Mouse (Mus musculus) layer of hippocampus, adult 8-10 months (tissue): ENCODE data around the gene Akap13. TPM values are rescaled to one million over a fixed set of nuclear protein-coding genes. Genes with fewer than 3 reads are reported as not detected.
"Not testable (repeated sequence)": the region's sequence is repeated elsewhere in the genome, so short reads cannot be mapped to it uniquely, and the experiment has no call there.

Source experiments
- DNase-seq, 2 experiments: peaks; one replicate each; pipeline ENCODE4 v3.0.0; 2022; ENCODE audit warnings: low spot score in 2 of 2
- microRNA-seq, 2 experiments: library from miRNA; unstranded; fragments of <30 nt; microRNA quantifications; one replicate each; pipeline ENCODE4 v1.2.0; 2022
- total RNA-seq, 4 experiments: library from RNA; stranded (reverse); gene quantifications; 2 replicates each; pipeline ENCODE4 v1.2.4; 2022

Gene Akap13
- total RNA-seq, 4 experiments from 2014 or later: 57.3 to 73.0 (median 61.3) TPM

DNA sequence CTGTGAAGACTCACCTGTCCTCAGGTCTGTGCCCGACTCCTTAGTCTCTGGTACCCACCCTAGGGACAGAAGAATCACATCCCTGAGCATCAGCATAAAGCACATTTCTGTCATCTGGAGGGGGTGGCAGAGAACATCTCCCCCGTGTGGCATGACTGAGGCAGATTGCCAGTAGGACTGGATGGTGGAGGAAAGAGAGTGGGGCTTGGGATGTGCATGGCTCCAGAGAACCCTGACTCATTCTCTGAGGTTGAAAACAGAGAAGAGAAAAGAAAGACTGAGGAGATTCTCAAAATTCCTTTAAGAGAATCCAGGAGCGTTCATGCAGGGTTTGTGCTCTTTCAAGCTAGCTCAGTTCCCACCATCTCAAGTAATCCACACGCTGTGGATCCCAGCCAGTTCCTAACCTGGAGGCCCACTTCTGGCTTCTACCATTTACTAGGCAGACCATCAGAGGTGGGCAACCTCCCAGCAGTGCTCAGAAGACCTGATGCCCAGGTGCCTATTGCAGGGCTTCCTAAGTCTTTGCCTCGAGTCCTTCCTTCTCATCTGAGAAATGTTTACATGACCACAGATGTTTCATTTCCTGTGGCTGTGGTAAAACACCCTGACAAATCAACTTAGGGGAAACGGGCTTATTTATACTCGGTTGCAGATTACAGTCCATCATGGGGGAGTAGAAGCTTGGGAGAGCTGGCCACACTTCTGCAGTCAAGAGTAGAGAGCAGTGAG lies 332.9 kb downstream of the Akap13 start:
- DNase-seq: not testable (repeated sequence)

GRCm38 (mm10) chr7:75788801-75789135 lies 333.4 kb downstream of the Akap13 start:
- not testable (repeated sequence) for DNase-seq

- no peak for DNase-seq
Measured at GRCm38 (mm10) chr7:75789746-75790145, 334.4 kb downstream of the Akap13 start.

DNA sequence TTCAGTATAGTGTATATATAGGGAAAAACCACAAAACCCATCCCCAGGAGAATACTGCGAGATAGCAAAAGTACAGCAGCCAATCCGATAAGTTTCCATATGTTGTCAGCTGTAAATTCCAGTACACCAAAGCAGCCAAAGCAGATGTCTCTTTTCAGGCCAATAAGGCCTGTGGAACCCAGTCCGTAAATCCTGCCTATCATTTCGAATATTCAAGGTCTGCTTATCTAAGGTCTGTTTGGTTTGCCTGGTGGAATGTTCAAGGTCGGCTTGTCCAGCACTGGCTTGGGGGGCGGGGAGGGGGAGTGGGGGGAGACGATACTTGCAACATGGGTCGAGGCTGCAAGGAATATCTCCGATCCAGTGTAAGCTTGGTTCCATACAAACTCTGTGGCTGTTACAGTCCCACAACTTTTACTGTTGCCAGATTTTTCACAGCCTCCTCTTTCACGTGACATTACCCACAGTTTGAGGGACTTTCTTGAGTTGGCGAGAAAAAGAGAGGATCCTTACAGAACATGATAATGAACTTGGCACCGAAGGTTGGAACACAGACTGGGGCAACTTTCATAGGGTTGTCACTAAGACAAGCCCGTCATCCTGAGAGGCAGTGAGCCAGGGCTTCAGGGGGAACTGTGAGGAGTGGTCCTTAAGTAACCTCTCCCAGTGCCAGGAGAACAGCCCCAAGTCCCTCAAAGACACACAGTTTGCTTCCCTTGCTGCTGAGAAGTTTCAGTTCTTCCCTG lies 335.9 kb downstream of the Akap13 start:
- not testable (repeated sequence) for DNase-seq

DNA sequence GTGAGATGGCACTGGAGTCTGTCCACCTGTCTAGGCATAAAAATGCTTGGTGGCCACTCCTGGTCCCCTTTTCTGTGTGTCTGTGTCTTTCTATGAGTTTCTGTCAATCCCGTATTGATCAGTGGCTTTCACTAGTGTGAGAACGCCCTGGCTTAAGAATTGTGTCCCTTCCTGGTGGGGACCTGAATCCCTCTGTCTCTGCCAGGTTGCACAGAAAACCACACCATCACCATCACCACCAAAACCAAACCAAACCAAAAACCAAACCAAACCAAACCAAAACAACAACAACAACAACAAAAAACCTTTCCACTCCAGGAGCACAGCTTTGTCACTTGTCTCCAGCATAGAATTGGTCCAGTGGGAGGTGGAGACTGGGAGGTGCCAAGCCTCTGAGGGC lies 337.8 kb downstream of the Akap13 start:
- DNase-seq: no peak

DNA sequence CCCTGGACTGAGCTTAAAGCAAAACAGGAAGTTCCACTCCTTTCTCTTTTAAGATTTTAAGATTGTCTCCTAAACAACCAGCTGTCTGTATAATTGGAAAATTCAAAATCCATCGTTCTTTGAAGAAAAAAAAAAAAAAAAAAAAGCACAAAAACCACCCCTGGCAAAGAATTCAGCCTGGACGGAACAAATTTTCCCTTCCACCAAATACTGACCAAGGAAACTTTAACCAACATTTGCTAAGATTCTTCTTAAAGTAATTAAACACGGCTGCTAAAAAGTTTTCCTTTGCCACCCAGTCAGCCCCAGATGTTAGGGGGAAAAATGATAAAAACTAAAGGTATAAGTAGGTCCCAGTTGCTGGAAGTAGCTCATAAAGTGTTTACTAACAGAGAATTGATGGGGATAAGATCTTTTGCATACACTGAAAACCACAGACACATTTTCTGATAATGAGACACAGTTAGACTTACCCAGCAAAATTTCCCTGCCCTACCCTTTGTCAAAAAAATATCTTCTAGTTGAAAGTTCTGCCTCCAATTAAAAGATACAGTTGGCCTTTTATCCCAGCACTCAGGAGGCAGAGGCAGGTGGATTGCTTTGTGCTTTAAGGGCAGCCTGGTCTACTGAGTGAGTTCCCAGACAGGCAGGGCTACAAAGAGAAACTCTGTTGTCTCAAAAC lies 338.5 kb downstream of the Akap13 start:
- no peak for DNase-seq

GRCm38 (mm10) chr7:75795106-75795505 lies 339.8 kb downstream of the Akap13 start:
- no peak for DNase-seq

DNA sequence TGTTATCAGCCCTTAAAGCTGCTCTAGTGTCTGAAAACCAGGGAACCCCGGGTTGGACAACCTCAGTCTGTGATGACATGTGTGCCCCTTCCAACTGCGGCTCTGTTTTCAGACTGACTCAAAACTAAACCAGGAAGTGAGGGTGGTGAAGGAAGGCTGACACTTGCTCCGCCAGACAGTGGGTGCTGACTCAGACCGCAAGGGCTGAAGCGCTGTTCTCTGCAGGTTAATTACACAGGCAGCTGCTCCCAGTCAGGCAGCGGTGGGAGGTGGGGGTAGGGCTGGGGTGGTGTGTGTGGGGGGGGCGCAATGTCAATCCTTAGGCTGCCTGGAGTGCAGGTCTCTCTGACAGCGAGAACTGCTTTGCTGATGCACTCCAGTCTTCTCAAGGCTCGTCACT lies 341.1 kb downstream of the Akap13 start:
- DNase-seq: no peak

- DNase-seq: no peak
Measured at GRCm38 (mm10) chr7:75800530-75800929, 345.2 kb downstream of the Akap13 start.

GRCm38 (mm10) chr7:75801022-75801421 lies 345.7 kb downstream of the Akap13 start:
- no peak for DNase-seq

DNA sequence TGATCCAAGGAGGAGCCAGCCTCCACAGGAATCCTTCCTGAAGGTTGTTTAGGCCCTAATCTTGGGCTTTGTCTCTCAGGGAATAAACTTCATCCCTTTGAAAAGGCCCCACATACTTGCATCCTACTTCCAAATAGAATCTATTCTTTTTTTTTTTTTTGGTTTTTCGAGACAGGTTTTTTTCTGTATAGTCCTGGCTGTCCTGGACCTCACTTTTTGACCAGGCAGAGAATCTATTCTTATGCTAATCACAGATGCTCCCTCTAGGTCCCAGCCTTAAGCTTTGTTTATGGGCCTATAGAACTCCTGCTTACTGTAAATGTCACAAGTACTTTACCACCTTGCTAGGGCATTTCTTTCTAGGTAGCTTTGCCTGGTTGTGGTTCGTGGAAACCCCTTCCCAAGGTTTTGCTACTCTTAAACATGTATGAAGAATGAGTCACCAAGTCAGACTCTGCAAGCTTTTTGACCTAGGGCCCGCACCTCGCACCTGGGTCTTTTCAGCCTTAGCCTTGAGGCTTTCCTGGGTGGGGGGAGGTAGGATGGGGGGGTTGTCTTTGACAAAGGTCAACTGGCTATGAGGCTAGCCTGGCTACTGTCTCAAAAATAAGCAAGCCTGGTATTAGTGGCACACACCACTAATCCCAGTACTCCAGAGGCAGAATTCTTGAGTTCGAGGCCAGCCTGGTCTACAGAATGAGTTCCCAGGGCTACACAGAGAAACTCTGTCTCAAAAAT lies 346.5 kb downstream of the Akap13 start:
- DNase-seq: no peak

DNA sequence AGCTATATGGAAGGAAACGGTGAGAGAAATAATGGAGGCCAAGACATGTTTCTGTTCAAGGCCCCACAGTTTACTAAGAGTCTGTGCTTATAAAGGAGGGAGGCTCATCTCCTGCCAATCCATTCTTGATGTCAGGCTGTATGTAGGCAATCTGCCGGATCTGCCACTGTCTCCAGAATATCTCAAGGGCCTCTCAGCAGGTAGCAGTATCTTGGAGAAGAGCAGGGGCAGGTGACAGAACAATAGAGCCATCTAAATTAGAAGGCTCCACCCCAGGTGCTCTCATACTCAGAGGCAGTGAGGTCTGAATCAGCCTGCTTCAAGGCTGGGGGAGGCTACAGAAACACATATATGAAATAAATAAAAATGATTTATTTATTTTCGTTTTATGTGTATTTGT lies 347.6 kb downstream of the Akap13 start:
- no peak for DNase-seq

Small RNA genes lying within 50 kb of the gene (microRNA-seq; reads per million reads assigned to microRNA genes)
- gene Gm23251: 0 reads per million in 2 experiments

Other genes starting within 250 kb of the Akap13 start
- 100 to 1,000 TPM; 269 to 356 (median 311) TPM for gene Sv2b, start 146.3 kb upstream of the Akap13 start, total RNA-seq